Mouse (Mus musculus) stomach, postnatal 0 days (tissue): Measurements from ENCODE around the gene Myrip. TPM values are rescaled to one million over a fixed set of nuclear protein-coding genes. Genes with fewer than 3 reads are reported as not detected.

Experiments used
- ATAC-seq: fragments of 200-750 bp; cut with Nextera tagmentation; 2 replicates; pipeline ENCODE4 v1.8.0; 2017; ENCODE audit not compliant: low FRiP score, low TSS enrichment
- DNase-seq: peaks from one replicate; pipeline ENCODE4 v3.0.0-alpha.2; 2016; ENCODE audit warnings: low spot score
- H3K27ac ChIP-seq: fragments of 300-500 bp; sonication (generic); replicated peaks from 2 replicates; pipeline ENCODE4 v1.5.1; 2014; ENCODE audit warnings: mild to moderate bottlenecking, control low read depth
- H3K27me3 ChIP-seq: fragments of 300-500 bp; sonication (generic); 2 replicates; pipeline ENCODE4 v1.6.1; 2014; ENCODE audit warnings: low read length; ENCODE audit not compliant: control insufficient read depth, insufficient read depth
- H3K36me3 ChIP-seq: fragments of 300-500 bp; sonication (generic); 2 replicates; pipeline ENCODE4 v1.6.1; 2014; ENCODE audit warnings: low read length, mixed read lengths; ENCODE audit not compliant: control insufficient read depth, insufficient read depth
- H3K4me1 ChIP-seq: fragments of 300-500 bp; sonication (generic); replicated peaks from 2 replicates; pipeline ENCODE4 v1.6.1; 2014; ENCODE audit warnings: antibody characterized with exemption; ENCODE audit not compliant: control insufficient read depth, insufficient read depth
- H3K4me2 ChIP-seq: fragments of 300-500 bp; sonication (generic); replicated peaks from 2 replicates; pipeline ENCODE4 v1.6.1; 2014; ENCODE audit warnings: low read depth, mild to moderate bottlenecking, control low read depth, moderate library complexity
- H3K4me3 ChIP-seq: fragments of 300-500 bp; sonication (generic); 2 replicates; pipeline ENCODE4 v1.5.1; 2014; ENCODE audit warnings: low read depth, low read length, control low read depth
- H3K9ac ChIP-seq: fragments of 300-500 bp; sonication (generic); 2 replicates; pipeline ENCODE4 v1.6.1; 2014; ENCODE audit warnings: mild to moderate bottlenecking, low read length, control low read depth, mixed read lengths
- H3K9me3 ChIP-seq: fragments of 300-500 bp; sonication (generic); 2 replicates; pipeline ENCODE4 v1.6.1; 2016; ENCODE audit warnings: low read length; ENCODE audit not compliant: control insufficient read depth
- CTCF ChIP-seq: IDR thresholded peaks from 2 replicates; pipeline ENCODE4 v1.5.1; 2016; ENCODE audit warnings: antibody characterized with exemption, low read depth, mild to moderate bottlenecking, moderate library complexity
- EP300 ChIP-seq: optimal IDR thresholded peaks from 2 replicates; pipeline ENCODE3; 2016; ENCODE audit warnings: antibody characterized with exemption
- WGBS: fragments of 180-500 bp; shearing (Covaris S2); extraction: QIAGEN DNeasy Blood & Tissue Kit; methylation state at CpG from one replicate; pipeline ENCODE4 v1.1.7; 2014; 5-methylcytosine and 5-hydroxymethylcytosine counted together
- polyA plus RNA-seq: library from polyadenylated mRNA; unstranded; fragments of >200 nt; fragmentation: Nextera tagmentation; extraction: Ambion mirVana; gene quantifications from 2 replicates; pipeline ENCODE4 v1.2.1, GENCODE M21; 2015

The Myrip gene
- polyA plus RNA-seq, 1 experiment from 2014 or later, result 0.38 TPM

DNA sequence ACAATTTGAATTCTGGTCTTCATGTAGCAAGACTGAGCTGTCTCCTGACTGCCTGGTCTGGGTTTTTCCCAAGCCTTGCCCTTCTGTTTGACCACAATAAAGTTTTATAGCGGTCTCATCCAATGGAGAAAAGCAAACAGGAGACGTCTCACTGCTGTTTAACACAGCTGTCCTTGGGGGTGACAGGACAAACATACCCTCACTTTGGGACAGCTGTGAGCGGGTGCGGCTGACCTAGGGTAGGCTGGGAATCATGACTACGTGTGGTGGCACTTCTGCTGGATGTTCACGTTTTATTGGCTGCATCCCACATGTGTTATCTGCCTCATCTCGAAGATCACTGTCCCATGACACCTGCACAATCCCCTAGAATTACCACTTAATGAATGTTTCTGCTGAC lies 49.7 kb downstream of the Myrip start:
- Histone ChIP-seq H3K36me3 (no peaks in the 10 kb centered on the region), H3K4me3 (no peak overlapping the region), H3K27ac (no peak overlapping the region; the same call in 1 of the 2 replicates), H3K27me3 (no peaks in the 10 kb centered on the region; the same call in 1 of the 2 replicates), H3K9me3 (no peaks in the 10 kb centered on the region), H3K4me1 (no peaks in the 10 kb centered on the region), H3K4me2 (no peak overlapping the region), H3K9ac (no peak overlapping the region)
- ATAC-seq (no peak), DNase-seq (no peak)
- 61% methylated on average over 7 of the region's 7 CpGs for WGBS
- no peak for TF ChIP-seq CTCF
- TF ChIP-seq EP300, result no peak

DNA sequence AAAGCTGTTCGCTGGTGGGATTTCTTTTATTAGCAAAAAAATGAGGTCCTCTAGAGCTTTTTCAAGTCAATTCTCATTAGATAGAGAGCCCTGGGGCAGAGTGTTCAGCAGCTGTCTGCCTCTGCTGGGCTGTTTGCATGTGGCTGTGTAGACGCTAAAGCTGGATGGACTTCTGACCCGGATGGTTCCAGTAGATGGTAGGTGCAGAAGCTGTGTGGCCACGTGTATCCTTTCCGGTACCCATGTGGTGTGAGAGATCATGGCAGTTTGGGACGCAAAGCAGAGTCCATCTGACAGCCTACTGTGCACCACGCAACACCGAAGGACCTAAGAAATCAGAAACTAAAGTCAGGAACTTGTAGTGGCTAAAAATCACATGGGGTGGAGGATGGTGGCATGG lies 50.2 kb downstream of the Myrip start:
- no peaks in the 10 kb centered on the region for H3K9me3 ChIP-seq
- 87% methylated on average over 8 of the region's 8 CpGs for WGBS
- TF ChIP-seq CTCF (no peak), EP300 (no peak)
- no peak overlapping the region for H3K9ac ChIP-seq
- DNase-seq (no peak), ATAC-seq (no peak)
- no peaks in the 10 kb centered on the region; the same call in 1 of the 2 replicates for H3K27me3 ChIP-seq
- H3K4me1 ChIP-seq, result no peaks in the 10 kb centered on the region
- no peak overlapping the region for H3K4me2 ChIP-seq
- H3K36me3 ChIP-seq, result no peaks in the 10 kb centered on the region
- no peak overlapping the region for H3K4me3 ChIP-seq
- H3K27ac ChIP-seq, result no peak overlapping the region

DNA sequence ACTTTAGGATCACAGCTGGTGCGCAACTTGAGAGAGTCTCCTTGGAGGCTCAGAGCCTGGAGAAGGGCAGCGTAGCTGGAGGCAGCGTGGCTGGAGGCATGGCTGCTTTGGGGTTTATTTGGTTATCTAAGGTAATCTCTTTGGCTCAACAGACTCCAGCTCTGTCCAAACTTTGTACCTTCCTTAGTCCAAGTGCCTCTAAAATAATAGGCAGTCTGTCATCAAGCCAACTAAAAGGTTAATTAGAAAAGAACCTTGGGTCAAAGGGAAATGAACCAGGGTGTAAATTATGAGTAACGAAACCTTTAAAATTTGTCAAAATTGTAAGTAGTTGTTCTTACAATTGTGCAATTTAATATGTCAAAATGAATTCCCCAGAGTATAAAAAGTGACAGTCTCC lies 51.7 kb downstream of the Myrip start:
- Histone ChIP-seq H3K4me1 (no peaks in the 10 kb centered on the region), H3K36me3 (no peaks in the 10 kb centered on the region), H3K27ac (no peak overlapping the region), H3K9ac (no peak overlapping the region), H3K27me3 (no peaks in the 10 kb centered on the region), H3K4me2 (no peak overlapping the region), H3K9me3 (no peaks in the 10 kb centered on the region), H3K4me3 (no peak overlapping the region)
- no peak for DNase-seq
- no peak for TF ChIP-seq EP300
- TF ChIP-seq CTCF, result no peak
- no peak for ATAC-seq
- 85% methylated on average over 4 of the region's 4 CpGs for WGBS

DNA sequence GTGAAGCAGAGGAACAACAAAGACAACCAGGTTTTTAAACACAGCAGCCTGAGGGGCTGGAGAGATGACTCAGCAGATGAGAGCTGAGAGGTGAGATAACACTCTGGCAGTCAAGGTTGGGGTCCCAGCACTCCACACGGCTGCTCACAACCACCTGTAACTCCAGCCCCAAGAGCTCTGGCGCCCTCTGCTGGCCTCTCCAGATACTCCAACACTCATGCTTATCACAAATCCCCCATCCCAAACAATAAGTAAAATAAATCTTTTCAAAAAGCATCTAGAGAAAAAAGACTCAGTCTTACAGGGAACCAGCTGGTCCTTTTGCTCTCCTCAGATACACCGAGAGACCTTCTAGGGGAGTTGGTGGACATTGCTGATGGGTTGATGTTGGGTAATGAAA lies 52.7 kb downstream of the Myrip start:
- no peak for DNase-seq
- ATAC-seq, result no peak
- Histone ChIP-seq H3K27ac (no peak overlapping the region), H3K4me1 (no peaks in the 10 kb centered on the region), H3K36me3 (no peaks in the 10 kb centered on the region), H3K9me3 (no peaks in the 10 kb centered on the region), H3K9ac (no peak overlapping the region), H3K4me2 (no peak overlapping the region), H3K4me3 (no peak overlapping the region), H3K27me3 (no peaks in the 10 kb centered on the region)
- WGBS, result 81% methylated on average over 3 of the region's 3 CpGs
- TF ChIP-seq CTCF (peak; percentile 36; the same call in 1 of the 2 replicates), EP300 (no peak)

DNA sequence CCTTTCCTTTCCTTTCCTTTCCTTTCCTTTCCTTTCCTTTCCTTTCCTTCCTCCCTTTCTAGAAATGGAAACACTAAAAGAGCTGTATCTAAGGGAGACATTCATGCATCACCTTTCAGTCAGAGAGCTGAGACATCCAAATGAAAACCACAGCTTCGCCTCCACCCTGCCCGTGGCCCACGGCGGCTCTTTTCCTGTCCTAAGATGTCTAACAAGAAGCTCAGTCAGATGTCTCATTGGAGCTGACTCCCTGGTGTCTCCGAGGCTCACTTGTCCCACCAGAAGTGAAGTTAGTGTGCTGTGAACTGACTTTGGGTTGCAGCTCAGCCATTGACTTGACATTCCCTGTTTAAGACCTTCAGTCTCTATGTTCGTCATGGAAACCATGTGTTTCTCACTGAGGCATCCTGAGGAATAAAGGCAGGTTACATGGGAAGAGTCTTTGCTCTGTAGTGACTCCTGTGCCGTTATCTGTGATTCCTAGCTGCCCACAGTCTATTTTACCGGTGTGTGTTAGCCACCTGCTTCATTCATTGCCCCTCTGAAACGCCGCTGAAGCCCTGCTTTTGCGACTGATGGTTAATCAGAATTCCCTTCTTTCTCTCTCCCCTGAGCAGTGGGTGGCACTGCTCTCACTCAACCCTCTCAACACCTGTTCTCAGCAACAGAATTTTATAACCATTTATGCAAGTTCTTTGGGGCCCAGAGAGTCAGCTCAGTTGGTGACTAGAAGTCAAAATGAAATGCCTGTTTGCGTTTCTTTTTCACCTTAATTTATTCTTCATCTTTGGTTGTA lies 53.4 kb downstream of the Myrip start:
- Histone ChIP-seq H3K4me3 (no peak overlapping the region), H3K9me3 (no peaks in the 10 kb centered on the region), H3K27me3 (no peaks in the 10 kb centered on the region), H3K4me1 (no peaks in the 10 kb centered on the region), H3K36me3 (no peaks in the 10 kb centered on the region), H3K9ac (no peak overlapping the region), H3K27ac (no peak overlapping the region), H3K4me2 (no peak overlapping the region)
- no peak for ATAC-seq
- DNase-seq, result no peak
- TF ChIP-seq EP300, result no peak
- TF ChIP-seq CTCF, result no peak
- 89% methylated on average over 12 of the region's 12 CpGs for WGBS

DNA sequence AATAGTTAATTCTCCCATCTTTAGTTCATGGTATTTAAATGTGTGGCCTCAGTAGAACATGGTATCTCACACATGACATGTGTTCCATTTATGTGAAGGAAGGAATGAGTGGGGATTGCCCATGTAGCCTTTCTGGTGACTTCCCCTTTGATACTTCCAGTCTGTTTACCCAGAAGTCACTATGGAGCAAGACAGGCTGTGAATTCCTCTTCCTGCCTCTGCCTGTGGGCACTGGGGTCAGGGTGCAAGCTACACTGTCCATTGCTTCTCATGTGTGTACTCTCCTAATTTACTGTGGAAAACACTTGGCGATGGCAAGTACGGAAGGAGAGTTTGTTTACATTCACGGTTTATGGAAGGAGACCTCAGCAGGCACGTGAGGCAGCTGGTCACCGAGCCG lies 55.2 kb downstream of the Myrip start:
- TF ChIP-seq EP300, result no peak
- no peak for TF ChIP-seq CTCF
- H3K9me3 ChIP-seq, result no peaks in the 10 kb centered on the region
- no peak overlapping the region for H3K27ac ChIP-seq
- no peak overlapping the region for H3K4me3 ChIP-seq
- no peak overlapping the region for H3K9ac ChIP-seq
- H3K4me1 ChIP-seq, result no peaks in the 10 kb centered on the region
- H3K36me3 ChIP-seq, result no peaks in the 10 kb centered on the region
- no peaks in the 10 kb centered on the region for H3K27me3 ChIP-seq
- 59% methylated on average over 6 of the region's 6 CpGs for WGBS
- no peak overlapping the region for H3K4me2 ChIP-seq
- ATAC-seq, result no peak
- no peak for DNase-seq
